Mouse (Mus musculus) liver, postnatal 0 days (tissue): ENCODE data around the gene Psmb3. TPM values are rescaled to one million over a fixed set of nuclear protein-coding genes. Genes with fewer than 3 reads are reported as not detected.
"Not testable (repeated sequence)": the region's sequence is repeated elsewhere in the genome, so short reads cannot be mapped to it uniquely, and the experiment has no call there.

ENCODE experiments used
- ATAC-seq: fragments of 200-750 bp; cut with Nextera tagmentation; 2 replicates; pipeline ENCODE4 v1.8.0; 2017; ENCODE audit warnings: mild to moderate bottlenecking, moderate library complexity
- DNase-seq: peaks from one replicate; pipeline ENCODE4 v3.0.0-alpha.2; 2016
- H3K27ac ChIP-seq: fragments of 300-500 bp; sonication (generic); 2 replicates; pipeline ENCODE4 v1.5.1; 2014; ENCODE audit warnings: antibody characterized with exemption, moderate library complexity, mild to moderate bottlenecking, low read depth
- H3K27me3 ChIP-seq: fragments of 300-500 bp; sonication (generic); 2 replicates; pipeline ENCODE4 v1.6.1; 2014; ENCODE audit warnings: low read length, control low read depth, mixed read lengths; ENCODE audit not compliant: insufficient read depth
- H3K36me3 ChIP-seq: fragments of 300-500 bp; sonication (generic); replicated peaks from 2 replicates; pipeline ENCODE4 v1.6.1; 2014; ENCODE audit warnings: mild to moderate bottlenecking, control low read depth, low read length, moderate library complexity, mixed read lengths; ENCODE audit not compliant: insufficient read depth
- H3K4me1 ChIP-seq: fragments of 300-500 bp; sonication (generic); 2 replicates; pipeline ENCODE4 v1.6.1; 2014; ENCODE audit warnings: antibody characterized with exemption, mild to moderate bottlenecking, control low read depth; ENCODE audit not compliant: insufficient read depth
- H3K4me2 ChIP-seq: fragments of 300-500 bp; sonication (generic); 2 replicates; pipeline ENCODE4 v1.6.1; 2014; ENCODE audit warnings: low read depth, mild to moderate bottlenecking, low read length, moderate library complexity, mixed read lengths
- H3K4me3 ChIP-seq: fragments of 300-500 bp; sonication (generic); 2 replicates; pipeline ENCODE4 v1.5.1; 2014; ENCODE audit warnings: low read depth, low read length
- H3K9ac ChIP-seq: fragments of 300-500 bp; sonication (generic); replicated peaks from 2 replicates; pipeline ENCODE4 v1.6.1; 2014; ENCODE audit warnings: mild to moderate bottlenecking, moderate library complexity
- H3K9me3 ChIP-seq: fragments of 300-500 bp; sonication (generic); 2 replicates; pipeline ENCODE4 v1.6.1; 2016; ENCODE audit warnings: mild to moderate bottlenecking, control low read depth, low read length, mixed read lengths
- CTCF ChIP-seq: sonication (generic); IDR thresholded peaks from 2 replicates; pipeline ENCODE4 v1.5.1; 2016; ENCODE audit warnings: antibody characterized with exemption, low read depth
- EP300 ChIP-seq: IDR thresholded peaks from 2 replicates; pipeline ENCODE4 v1.6.1; 2016; ENCODE audit warnings: antibody characterized with exemption, low read depth, mild to moderate bottlenecking
- WGBS: fragments of 180-500 bp; shearing (Covaris S2); extraction: QIAGEN DNeasy Blood & Tissue Kit; methylation state at CpG from one replicate; pipeline ENCODE4 v1.1.7; 2014; ENCODE audit not compliant: insufficient replicate concordance; 5-methylcytosine and 5-hydroxymethylcytosine counted together
- polyA plus RNA-seq: library from polyadenylated mRNA; unstranded; fragments of >200 nt; fragmentation: Nextera tagmentation; extraction: Ambion mirVana; gene quantifications from 2 replicates; pipeline ENCODE4 v1.2.1, GENCODE M21; 2015

The Psmb3 gene
- 244 and 267 TPM in 2 replicates for polyA plus RNA-seq

- ATAC-seq = peak; percentile 90
- Histone ChIP-seq H3K4me2 (peak within 1 kb of the TSS; percentile 90), H3K4me3 (peak within 1 kb of the TSS; percentile 82), H3K9ac (peak within 1 kb of the TSS; percentile 84), H3K36me3 (peaks cover 27% of the 10 kb centered on the region), H3K27me3 (peaks cover 35% of the 10 kb centered on the region), H3K9me3 (no peaks in the 10 kb centered on the region), H3K4me1 (peaks cover 34% of the 10 kb centered on the region), H3K27ac (peak within 1 kb of the TSS; percentile 88)
- TF ChIP-seq EP300 = peak; percentile 72
- TF ChIP-seq CTCF = no peak
- DNase-seq = peak; percentile 96
- under 1% methylated on average over 35 of the region's 35 CpGs for WGBS
Observed at GRCm38 (mm10) chr11:97703039-97703826, at the start of gene Psmb3. TSS of gene Psmb3 (plus strand) at chr11:97703399.

- no peaks in the 10 kb centered on the region for H3K9me3 ChIP-seq
- H3K27me3 ChIP-seq = peaks cover under 1% of the 10 kb centered on the region; the same call in 1 of the 2 replicates
- no peak overlapping the region for H3K4me3 ChIP-seq
- TF ChIP-seq EP300 = no peak
- no peak for TF ChIP-seq CTCF
- ATAC-seq (no peak), DNase-seq (no peak)
- no peak overlapping the region for H3K27ac ChIP-seq
- no peak overlapping the region for H3K9ac ChIP-seq
- WGBS = 78% methylated on average over 2 of the region's 2 CpGs
- H3K4me2 ChIP-seq = no peak overlapping the region
- peaks cover 6% of the 10 kb centered on the region for H3K4me1 ChIP-seq
- no peaks in the 10 kb centered on the region for H3K36me3 ChIP-seq
Observed at GRCm38 (mm10) chr11:97654210-97654609, 49.0 kb upstream of the Psmb3 start.

GRCm38 (mm10) chr11:97656269-97656971 is 46.8 kb upstream of the Psmb3 start:
- Histone ChIP-seq H3K27me3 (peaks cover 14% of the 10 kb centered on the region), H3K9me3 (no peaks in the 10 kb centered on the region), H3K9ac (no peak overlapping the region), H3K27ac (no peak overlapping the region), H3K4me3 (no peak overlapping the region), H3K4me2 (no peak overlapping the region), H3K4me1 (peaks cover 21% of the 10 kb centered on the region), H3K36me3 (no peaks in the 10 kb centered on the region)
- TF ChIP-seq CTCF = no peak
- TF ChIP-seq EP300 = no peak
- ATAC-seq (no peak), DNase-seq (no peak)
- 80% methylated on average over 14 of the region's 14 CpGs for WGBS

- H3K4me2 ChIP-seq = no peak overlapping the region
- DNase-seq (no peak), ATAC-seq (no peak)
- no peaks in the 10 kb centered on the region for H3K36me3 ChIP-seq
- TF ChIP-seq CTCF (no peak), EP300 (no peak)
- peaks cover 29% of the 10 kb centered on the region for H3K4me1 ChIP-seq
- H3K9ac ChIP-seq = no peak overlapping the region
- no peak overlapping the region for H3K27ac ChIP-seq
- H3K4me3 ChIP-seq = no peak overlapping the region
- 49% methylated on average over 5 of the region's 6 CpGs for WGBS
- no peaks in the 10 kb centered on the region for H3K9me3 ChIP-seq
- H3K27me3 ChIP-seq = peaks cover 24% of the 10 kb centered on the region
Observed at GRCm38 (mm10) chr11:97657184-97657945, 45.8 kb upstream of the Psmb3 start.

GRCm38 (mm10) chr11:97657967-97658366 is 45.2 kb upstream of the Psmb3 start:
- not testable (repeated sequence) for H3K4me3 ChIP-seq, H3K36me3 ChIP-seq, H3K27ac ChIP-seq, H3K4me2 ChIP-seq, DNase-seq, H3K9ac ChIP-seq, ATAC-seq, H3K9me3 ChIP-seq
- H3K4me1 ChIP-seq = peaks cover 29% of the 10 kb centered on the region
- peaks cover 25% of the 10 kb centered on the region for H3K27me3 ChIP-seq
- 79% methylated on average over 6 of the region's 6 CpGs for WGBS
